Mouse (Mus musculus) ovary, postnatal 14 days (tissue): ENCODE measurements around the gene Swap70.

Source experiments
- DNase-seq: peaks from one replicate; pipeline ENCODE4 v3.0.0; 2022; ENCODE audit warnings: low spot score

Gene Swap70

DNA sequence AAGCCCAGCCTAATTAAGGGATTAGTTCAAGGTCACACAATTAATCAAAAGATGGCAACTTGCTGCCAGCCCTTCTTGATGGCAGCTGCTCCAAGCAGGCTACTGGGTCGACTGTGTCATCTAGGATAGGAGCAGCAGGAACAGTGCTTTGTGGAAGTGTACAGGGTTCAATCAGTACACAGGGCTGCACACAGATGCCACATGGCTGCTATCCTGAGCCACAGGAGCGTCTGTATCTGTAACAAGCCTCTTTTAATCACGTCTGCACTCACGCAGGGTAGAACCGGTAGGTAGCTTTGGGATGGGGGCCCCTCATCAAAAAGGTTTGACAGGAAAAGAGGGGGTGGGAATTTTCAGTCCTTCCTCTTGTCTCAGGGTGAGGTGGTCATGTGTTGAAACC lies 84.8 kb downstream of the Swap70 start:
- DNase-seq = no peak

- no peak for DNase-seq
Measured at GRCm38 (mm10) chr7:110307741-110308140, 86.2 kb downstream of the Swap70 start.

DNA sequence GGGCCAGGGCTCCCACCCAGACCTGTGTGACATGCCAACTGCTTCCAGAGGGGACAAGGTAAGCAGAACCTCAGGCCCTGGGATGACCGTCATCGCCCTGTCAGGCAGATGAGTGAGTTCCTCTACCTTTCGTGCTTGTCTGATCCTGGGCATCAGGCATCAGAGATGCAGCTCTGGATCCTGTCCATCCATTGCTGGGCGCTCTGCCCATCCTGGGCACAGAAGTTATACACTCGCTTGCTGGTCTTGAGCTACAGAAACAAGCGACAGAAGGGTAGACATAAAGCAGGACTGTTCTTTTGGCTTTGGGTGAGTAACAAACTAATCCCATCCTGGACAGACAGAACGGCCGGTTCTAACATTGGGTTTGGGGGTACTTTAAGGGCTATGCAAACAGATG lies 87.7 kb downstream of the Swap70 start:
- no peak for DNase-seq

- no peak for DNase-seq
Measured at GRCm38 (mm10) chr7:110313392-110314055, 92.0 kb downstream of the Swap70 start.

GRCm38 (mm10) chr7:110314401-110314890 lies 92.9 kb downstream of the Swap70 start:
- no peak for DNase-seq

DNA sequence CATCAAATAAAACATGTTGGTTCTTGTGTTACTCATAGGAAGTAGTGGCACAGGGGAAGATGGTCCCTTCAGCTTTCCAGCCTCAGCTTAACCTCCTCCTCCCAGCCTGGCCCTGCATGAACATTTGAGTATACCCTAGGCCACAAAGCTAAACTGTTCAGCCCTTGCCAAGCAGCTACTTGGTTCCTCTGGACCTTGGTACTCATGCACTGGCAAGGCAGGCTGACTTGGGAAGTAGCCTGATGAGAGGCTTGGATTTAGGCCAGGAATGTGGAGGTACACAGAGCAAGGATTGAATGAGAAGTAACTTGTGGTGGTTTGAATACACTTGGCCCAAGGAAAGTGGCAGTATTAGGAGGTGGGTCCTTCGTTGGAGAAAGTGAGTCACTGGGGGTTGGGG lies 93.8 kb downstream of the Swap70 start:
- no peak for DNase-seq

DNA sequence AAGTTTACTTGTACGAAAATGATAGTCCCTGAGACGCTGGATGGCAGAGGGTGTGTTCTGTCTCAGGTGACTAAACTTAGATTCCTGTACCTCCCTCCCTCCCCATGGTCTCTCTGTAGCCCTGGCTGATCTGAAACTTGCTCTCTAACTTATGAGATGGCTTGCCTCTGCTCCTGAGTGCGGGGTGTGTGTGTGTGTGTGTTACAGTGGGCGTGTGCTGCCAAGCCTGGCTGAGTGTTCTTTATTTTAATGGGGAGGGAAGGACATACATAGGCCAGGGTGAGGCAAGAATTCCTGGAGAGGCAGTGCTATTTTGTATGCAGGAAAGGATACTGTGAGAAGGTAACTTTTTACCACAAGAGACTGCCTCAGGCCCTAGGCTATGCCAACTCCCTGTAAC lies 95.9 kb downstream of the Swap70 start:
- DNase-seq = no peak

DNA sequence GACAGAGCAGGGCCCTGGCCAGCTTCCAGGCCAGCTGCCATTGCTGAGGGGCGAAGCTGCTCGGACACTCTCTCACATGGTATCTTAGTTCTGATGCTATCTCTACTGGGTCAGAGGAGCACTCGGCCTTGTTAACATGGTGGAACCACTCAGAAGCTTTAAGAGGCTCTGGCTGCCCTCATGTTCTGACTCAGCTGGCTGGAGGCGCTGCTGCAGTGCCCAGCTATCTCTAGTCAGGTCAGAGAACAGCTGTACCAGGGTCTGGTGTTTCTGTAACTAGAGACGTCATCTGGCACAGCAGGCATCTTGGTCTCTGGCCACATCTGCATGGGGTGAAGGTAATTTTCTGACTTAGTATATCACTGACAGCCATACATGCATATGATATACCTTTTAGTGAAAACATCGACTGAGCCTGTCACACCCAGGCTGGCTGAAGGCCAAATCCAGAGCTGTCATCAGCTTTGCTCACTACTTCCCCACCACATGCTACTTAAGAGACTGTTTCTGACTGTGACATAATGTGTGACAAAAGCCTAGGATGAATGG lies 97.5 kb downstream of the Swap70 start:
- no peak for DNase-seq

GRCm38 (mm10) chr7:110321106-110321505 lies 99.6 kb downstream of the Swap70 start:
- DNase-seq = no peak

GRCm38 (mm10) chr7:110324852-110325251 lies 103.3 kb downstream of the Swap70 start:
- DNase-seq = no peak

- DNase-seq = no peak
Measured at GRCm38 (mm10) chr7:110325381-110326110, 104.0 kb downstream of the Swap70 start.
